Mouse (Mus musculus) lung, embryonic 16.5 days (tissue): ENCODE measurements around the gene Stard7. TPM values are rescaled to one million over a fixed set of nuclear protein-coding genes. Genes with fewer than 3 reads are reported as not detected.
A peak's percentile ranks its signal among the peaks of the same experiment; 100 is the strongest.

Experiments
- ATAC-seq: fragments of 200-750 bp; cut with Nextera tagmentation; 2 replicates; pipeline ENCODE4 v1.8.0; 2017; ENCODE audit warnings: low read depth, mild to moderate bottlenecking, moderate library complexity
- H3K27ac ChIP-seq: fragments of 300-500 bp; sonication (generic); 2 replicates; pipeline ENCODE4 v1.5.1; 2014; ENCODE audit warnings: mild to moderate bottlenecking, control low read depth, low read length
- H3K27me3 ChIP-seq: fragments of 300-500 bp; sonication (generic); 2 replicates; pipeline ENCODE4 v1.6.1; 2014; ENCODE audit warnings: low read depth, low read length, mixed read lengths; ENCODE audit not compliant: control insufficient read depth, insufficient read depth
- H3K36me3 ChIP-seq: fragments of 300-500 bp; sonication (generic); 2 replicates; pipeline ENCODE4 v1.6.1; 2014; ENCODE audit warnings: low read length; ENCODE audit not compliant: control insufficient read depth, insufficient read depth
- H3K4me1 ChIP-seq: fragments of 300-500 bp; sonication (generic); replicated peaks from 2 replicates; pipeline ENCODE4 v1.6.1; 2014; ENCODE audit warnings: low read length, mixed read lengths; ENCODE audit not compliant: control insufficient read depth, insufficient read depth
- H3K4me2 ChIP-seq: fragments of 300-500 bp; sonication (generic); 2 replicates; pipeline ENCODE4 v1.6.1; 2014; ENCODE audit warnings: low read depth, low read length, control low read depth
- H3K4me3 ChIP-seq: fragments of 300-500 bp; sonication (generic); 2 replicates; pipeline ENCODE4 v1.5.1; 2014; ENCODE audit warnings: mild to moderate bottlenecking, low read length, control low read depth
- H3K9ac ChIP-seq: fragments of 300-500 bp; sonication (generic); 2 replicates; pipeline ENCODE4 v1.6.1; 2014; ENCODE audit warnings: low read length, control low read depth
- H3K9me3 ChIP-seq: fragments of 300-500 bp; sonication (generic); 2 replicates; pipeline ENCODE4 v1.6.1; 2016; ENCODE audit warnings: low read length; ENCODE audit not compliant: control insufficient read depth
- WGBS: fragments of 180-500 bp; shearing (Covaris S2); extraction: QIAGEN DNeasy Blood & Tissue Kit; methylation state at CpG from one replicate; pipeline ENCODE4 v1.1.7; 2014; 5-methylcytosine and 5-hydroxymethylcytosine counted together
- polyA plus RNA-seq: library from polyadenylated mRNA; unstranded; fragments of >200 nt; fragmentation: Nextera tagmentation; extraction: Ambion mirVana; gene quantifications from 2 replicates; pipeline ENCODE4 v1.2.1, GENCODE M21; 2015

Gene Stard7
- polyA plus RNA-seq, 1 experiment from 2014 or later: 56.8 TPM

- Histone ChIP-seq H3K4me2 (0 out of 2 replicates have a peak overlapping the region, but pooled peaks have one; percentile 84), H3K9ac (no peak overlapping the region), H3K27me3 (peaks cover 15% of the 10 kb centered on the region), H3K27ac (no peak overlapping the region), H3K9me3 (no peaks in the 10 kb centered on the region), H3K4me3 (no peak overlapping the region), H3K36me3 (no peaks in the 10 kb centered on the region), H3K4me1 (peaks cover 3% of the 10 kb centered on the region; the same call in 1 of the 2 replicates)
- ATAC-seq: no peak
- 47% methylated on average over 7 of the region's 7 CpGs for WGBS
Observed at GRCm38 (mm10) chr2:127338012-127338411, 68.0 kb downstream of the Stard7 start.

DNA sequence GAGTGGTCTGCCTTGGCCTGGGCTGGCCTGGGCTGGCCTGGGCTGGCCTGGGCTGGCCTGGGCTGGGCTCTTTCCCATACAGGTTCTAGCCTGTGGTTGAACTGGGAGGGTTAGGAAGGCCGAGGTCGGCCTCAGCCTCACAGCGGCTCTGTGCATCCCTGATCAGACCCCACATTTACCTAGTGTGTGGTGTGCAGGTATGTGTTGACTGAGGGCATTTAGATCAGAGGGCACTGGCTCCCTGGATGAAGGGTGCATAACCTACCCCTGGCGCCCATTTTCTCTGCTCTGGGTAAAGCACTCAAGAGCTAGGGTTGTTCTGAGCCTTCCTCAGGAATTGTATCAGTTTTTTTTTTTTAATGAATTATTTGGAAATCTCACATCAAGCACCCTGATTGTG is 68.4 kb downstream of the Stard7 start, which contains the start of gene Astl:
Astl (plus strand) TSS at position 224 of the 400 bp plus-strand sequence.
- peak within 1 kb of the TSS; percentile 56 for H3K4me3 ChIP-seq
- peak within 1 kb of the TSS; percentile 84 for H3K4me2 ChIP-seq
- no peak within 1 kb of the TSS for H3K27ac ChIP-seq
- no peaks in the 10 kb centered on the region for H3K9me3 ChIP-seq
- H3K9ac ChIP-seq: no peak within 1 kb of the TSS
- no peaks in the 10 kb centered on the region for H3K36me3 ChIP-seq
- no peak for ATAC-seq
- H3K4me1 ChIP-seq: peaks cover 3% of the 10 kb centered on the region; the same call in 1 of the 2 replicates
- 73% methylated on average over 4 of the region's 4 CpGs for WGBS
- H3K27me3 ChIP-seq: peaks cover 15% of the 10 kb centered on the region

- H3K4me2 ChIP-seq: no peak overlapping the region
- H3K4me1 ChIP-seq: peaks cover 3% of the 10 kb centered on the region; the same call in 1 of the 2 replicates
- no peak overlapping the region for H3K4me3 ChIP-seq
- no peak overlapping the region for H3K9ac ChIP-seq
- H3K9me3 ChIP-seq: no peaks in the 10 kb centered on the region
- H3K36me3 ChIP-seq: no peaks in the 10 kb centered on the region
- WGBS: 69% methylated on average over 4 of the region's 4 CpGs
- no peak for ATAC-seq
- H3K27ac ChIP-seq: no peak overlapping the region
- peaks cover 15% of the 10 kb centered on the region for H3K27me3 ChIP-seq
Observed at GRCm38 (mm10) chr2:127338833-127339232, 68.8 kb downstream of the Stard7 start.

- H3K4me1 ChIP-seq: peaks cover 3% of the 10 kb centered on the region; the same call in 1 of the 2 replicates
- no peaks in the 10 kb centered on the region for H3K36me3 ChIP-seq
- H3K9ac ChIP-seq: no peak overlapping the region
- no peak overlapping the region for H3K27ac ChIP-seq
- H3K27me3 ChIP-seq: peaks cover 15% of the 10 kb centered on the region
- no peak for ATAC-seq
- H3K4me3 ChIP-seq: no peak overlapping the region
- no peak overlapping the region for H3K4me2 ChIP-seq
- WGBS: 64% methylated on average over 6 of the region's 6 CpGs
- no peaks in the 10 kb centered on the region for H3K9me3 ChIP-seq
Observed at GRCm38 (mm10) chr2:127339262-127339661, 69.2 kb downstream of the Stard7 start.

DNA sequence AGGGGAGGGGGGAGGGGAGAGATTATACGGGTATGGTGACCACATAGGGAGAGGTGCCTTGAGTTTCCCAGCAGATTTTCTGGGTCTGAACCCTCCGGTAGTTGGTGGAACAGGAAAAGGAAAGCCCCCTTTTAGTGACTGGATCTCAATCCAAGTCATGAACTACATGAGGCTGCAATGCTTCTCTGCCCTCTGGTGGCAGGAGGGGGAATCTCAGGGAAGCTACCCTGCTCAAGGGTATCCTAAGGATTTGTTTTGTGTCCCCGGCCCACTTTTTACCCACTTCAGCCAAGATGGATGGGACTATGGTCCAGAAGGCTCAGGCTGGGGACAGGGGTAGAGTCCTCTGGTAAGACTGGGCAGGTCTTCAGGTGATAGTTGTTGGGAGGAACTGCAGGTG is 71.1 kb downstream of the Stard7 start:
- Histone ChIP-seq H3K36me3 (no peaks in the 10 kb centered on the region), H3K9me3 (no peaks in the 10 kb centered on the region), H3K27ac (no peak overlapping the region), H3K4me2 (no peak overlapping the region), H3K27me3 (peaks cover 12% of the 10 kb centered on the region), H3K4me1 (no peaks in the 10 kb centered on the region; the same call in 1 of the 2 replicates), H3K4me3 (no peak overlapping the region), H3K9ac (no peak overlapping the region)
- no peak for ATAC-seq
- 14% methylated on average over 3 of the region's 3 CpGs for WGBS

DNA sequence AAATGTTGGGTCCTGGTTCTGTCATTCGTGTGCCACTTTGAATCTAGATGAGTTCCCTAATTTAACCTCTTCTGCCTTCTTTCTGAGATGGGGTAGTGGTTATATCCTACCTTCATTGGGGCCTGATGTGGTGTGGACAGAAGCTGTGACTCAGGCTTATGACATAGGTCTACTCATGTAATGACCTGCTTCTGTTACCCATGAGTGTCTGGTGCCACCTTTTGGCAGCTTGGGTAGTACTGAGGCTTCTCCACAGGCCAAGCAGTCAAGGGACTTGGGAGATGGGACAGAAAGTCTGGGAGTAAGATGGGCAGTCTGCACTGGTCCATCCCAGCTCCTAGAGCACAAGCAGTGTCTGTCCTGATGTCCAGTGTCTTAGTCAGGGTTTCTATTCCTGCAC is 76.3 kb downstream of the Stard7 start:
- Histone ChIP-seq H3K9ac (no peak overlapping the region), H3K9me3 (no peaks in the 10 kb centered on the region), H3K4me3 (no peak overlapping the region), H3K27me3 (no peaks in the 10 kb centered on the region), H3K27ac (no peak overlapping the region), H3K36me3 (no peaks in the 10 kb centered on the region), H3K4me1 (no peaks in the 10 kb centered on the region), H3K4me2 (no peak overlapping the region)
- 59% methylated on average over 1 of the region's 1 CpGs for WGBS
- no peak for ATAC-seq

DNA sequence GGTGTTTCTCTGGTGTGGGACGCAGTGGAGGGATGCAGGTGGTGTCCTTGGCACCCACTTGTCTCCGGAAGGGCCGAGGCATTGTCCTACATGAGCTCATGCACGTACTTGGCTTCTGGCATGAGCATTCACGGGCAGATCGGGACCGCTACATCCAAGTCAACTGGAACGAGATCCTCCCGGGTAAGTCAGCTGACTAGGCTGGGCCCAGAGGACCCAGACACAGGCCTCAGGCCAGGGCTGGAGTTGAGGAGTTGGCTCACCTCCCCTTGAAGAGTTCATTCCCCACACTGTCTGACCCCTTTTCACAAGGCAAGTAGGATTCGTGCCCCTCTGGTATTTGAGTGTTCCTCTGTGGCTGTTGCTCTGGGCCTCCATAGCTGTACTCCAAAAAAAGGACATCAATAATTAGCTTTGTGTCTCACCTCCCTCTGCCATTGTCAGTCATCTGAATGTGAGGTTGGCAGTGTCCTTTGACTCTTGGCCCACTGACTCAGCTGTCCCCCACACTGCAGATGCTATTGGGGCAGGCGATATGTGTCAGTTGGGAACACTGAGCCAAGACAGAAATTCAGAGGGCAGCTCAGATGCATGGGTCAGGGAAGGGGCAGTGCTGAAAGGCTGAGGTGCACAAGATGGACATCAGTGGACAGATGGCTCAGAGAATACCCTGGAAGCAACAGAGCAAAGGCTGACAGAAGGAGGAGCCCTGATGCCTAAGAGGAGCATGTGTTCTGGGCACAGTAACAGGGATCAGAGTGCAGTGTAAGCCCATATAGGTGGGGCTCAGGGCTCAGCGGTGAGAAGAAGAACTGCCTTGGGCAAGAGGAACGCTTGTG is 77.3 kb downstream of the Stard7 start:
- WGBS: 76% methylated on average over 13 of the region's 13 CpGs
- H3K36me3 ChIP-seq: no peaks in the 10 kb centered on the region
- no peaks in the 10 kb centered on the region for H3K4me1 ChIP-seq
- H3K27me3 ChIP-seq: no peaks in the 10 kb centered on the region
- H3K9ac ChIP-seq: no peak overlapping the region
- H3K9me3 ChIP-seq: no peaks in the 10 kb centered on the region
- ATAC-seq: no peak
- H3K4me2 ChIP-seq: no peak overlapping the region
- no peak overlapping the region for H3K27ac ChIP-seq
- no peak overlapping the region for H3K4me3 ChIP-seq

Other genes with a start within 250 kb of the Stard7 start
- gene Blvra, start 199.6 kb upstream of the Stard7 start, polyA plus RNA-seq: 51.6 and 55.8 TPM in 2 replicates
- 102 and 108 TPM in 2 replicates for gene Ncaph, start 136.3 kb upstream of the Stard7 start, polyA plus RNA-seq
- 29.3 and 29.4 TPM in 2 replicates for gene Itpripl1, start 126.8 kb upstream of the Stard7 start, polyA plus RNA-seq
- gene 1810024B03Rik, start 61.9 kb upstream of the Stard7 start, polyA plus RNA-seq: 1.8 and 1.9 TPM in 2 replicates
- 51.9 and 53.7 TPM in 2 replicates for gene Snrnp200, start 61.8 kb upstream of the Stard7 start, polyA plus RNA-seq
- 69.9 and 75.9 TPM in 2 replicates for gene Ciao1, start 22.4 kb upstream of the Stard7 start, polyA plus RNA-seq
- 26.5 and 26.6 TPM in 2 replicates for gene Tmem127, start 22.3 kb upstream of the Stard7 start, polyA plus RNA-seq
- 6.1 and 6.2 TPM in 2 replicates for gene Dusp2, start 65.9 kb downstream of the Stard7 start, polyA plus RNA-seq
- not detected in 2 replicates for gene Astl, start 68.4 kb downstream of the Stard7 start, polyA plus RNA-seq
- gene Adra2b, start 93.0 kb downstream of the Stard7 start, polyA plus RNA-seq: 0.30 and 0.50 TPM in 2 replicates
- 0.30 and 0.38 TPM in 2 replicates for gene Gpat2, start 155.0 kb downstream of the Stard7 start, polyA plus RNA-seq
- 21.4 and 21.7 TPM in 2 replicates for gene Fahd2a, start 174.3 kb downstream of the Stard7 start, polyA plus RNA-seq